Mouse (Mus musculus) cortical plate, adult 2 months (tissue): ENCODE results near the gene Nfe2.

Source experiments
- CTCF ChIP-seq: fragments of 200-500 bp; IDR thresholded peaks from 2 replicates; pipeline ENCODE4 v1.5.1; 2011; ENCODE audit warnings: mild to moderate bottlenecking, control low read depth, low read length; ENCODE audit not compliant: insufficient read depth; ENCODE audit errors: extremely low read depth
- POLR2A ChIP-seq: fragments of 200-500 bp; IDR thresholded peaks from 2 replicates; pipeline ENCODE4 v1.6.1; 2011; ENCODE audit warnings: mild to moderate bottlenecking, low read length, control low read depth; ENCODE audit not compliant: insufficient read depth; ENCODE audit errors: extremely low read depth

- no peak for TF ChIP-seq POLR2A
- TF ChIP-seq CTCF = no peak
Observed at GRCm38 (mm10) chr15:103294649-103295048, 36.4 kb upstream of the Nfe2 start.
